Mouse (Mus musculus) urinary bladder, postnatal 36 days (tissue): ENCODE results near the gene Hdgfl1.

ENCODE experiments used
- DNase-seq, 2 experiments: peaks; one replicate each; pipeline ENCODE4 v3.0.0; 2022; ENCODE audit warnings: low spot score in 2 of 2, mixed read lengths in 1 of 2

Gene Hdgfl1

DNA sequence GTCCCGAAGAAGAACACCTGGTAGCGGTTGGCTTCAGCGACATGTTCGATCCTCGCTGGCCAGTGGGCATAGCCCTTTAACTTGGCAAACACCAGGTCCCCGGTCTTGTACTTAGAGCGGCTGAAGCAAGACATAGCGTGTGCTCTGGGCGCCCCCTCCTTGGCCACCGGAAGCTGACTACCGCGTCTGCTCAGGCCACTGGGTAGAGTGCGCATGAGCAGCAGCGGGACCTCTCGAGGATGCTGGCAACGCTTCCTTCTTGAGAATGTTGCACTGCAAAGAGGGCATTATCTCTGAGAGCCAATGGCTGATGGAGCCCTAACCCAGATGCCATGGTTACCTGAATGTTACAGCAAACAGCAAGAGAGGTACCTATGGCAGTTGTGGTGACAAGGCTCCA lies at the start of gene Hdgfl1:
Hdgfl1 (minus strand) TSS at position 211 of the 400 bp plus-strand sequence.
- DNase-seq, result no peak

DNA sequence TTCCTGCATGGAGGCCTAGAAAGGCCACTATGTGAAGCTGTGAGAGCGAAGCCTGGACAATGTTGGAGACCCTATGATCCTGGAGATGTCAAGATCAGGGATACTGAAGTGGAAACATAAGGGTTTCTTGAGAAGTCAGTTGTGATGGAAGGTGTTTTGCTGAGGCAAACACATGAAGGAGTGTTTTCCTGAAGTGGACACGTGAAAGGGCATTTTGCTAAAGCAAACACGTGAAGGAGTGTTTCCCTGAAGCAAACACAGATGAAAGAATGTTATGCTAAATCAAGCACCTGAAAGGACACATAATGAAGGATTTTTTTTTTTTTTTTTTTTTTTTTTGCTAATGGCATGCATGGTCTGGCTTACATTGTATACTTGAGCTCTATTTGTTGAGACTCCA lies 25.5 kb upstream of the Hdgfl1 start:
- DNase-seq, result no peak

- DNase-seq, result no peak
Observed at GRCm38 (mm10) chr13:26769424-26769823, 541 bp downstream of the Hdgfl1 start.

DNA sequence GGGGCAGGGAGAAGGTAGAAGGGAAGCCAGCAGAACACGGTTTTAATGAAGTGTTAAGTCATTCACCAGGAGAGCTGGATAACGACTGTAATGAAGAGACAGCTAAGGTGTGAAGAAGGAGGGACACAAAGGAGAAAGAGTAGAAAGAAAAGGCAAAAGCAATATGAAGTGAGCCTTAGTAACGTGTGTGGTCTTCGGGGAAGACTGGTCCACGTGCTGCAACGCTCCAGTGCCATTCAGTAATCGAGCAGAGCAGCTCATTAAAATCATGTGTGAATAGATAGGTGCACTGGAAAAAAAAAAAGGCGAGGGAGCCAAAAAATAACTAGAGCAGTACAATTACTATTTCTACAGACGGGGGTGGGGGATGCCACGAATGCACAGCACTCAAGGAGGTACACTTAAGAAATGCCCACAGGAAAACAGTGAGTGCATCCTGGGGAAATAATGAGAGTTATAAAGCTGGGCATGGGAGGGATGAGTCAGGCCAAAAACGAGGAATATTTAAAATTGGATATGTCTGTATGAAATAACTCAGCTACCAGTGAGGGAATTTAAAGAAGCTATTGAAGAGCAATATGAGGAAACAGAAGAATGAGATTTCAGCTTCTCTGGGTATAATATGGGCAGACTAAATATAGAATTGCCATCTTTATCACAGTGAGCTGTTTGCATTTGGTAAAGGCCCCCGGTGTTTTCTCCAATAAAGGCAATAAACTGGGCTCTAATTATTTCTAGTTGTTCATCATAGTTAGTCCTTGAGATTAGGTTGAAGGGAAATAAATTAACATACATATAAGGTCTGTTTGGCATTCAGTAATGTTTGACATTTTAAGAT lies 7.8 kb downstream of the Hdgfl1 start:
- no peak for DNase-seq

- DNase-seq, result no peak
Observed at GRCm38 (mm10) chr13:26752863-26753262, 17.1 kb downstream of the Hdgfl1 start.

DNA sequence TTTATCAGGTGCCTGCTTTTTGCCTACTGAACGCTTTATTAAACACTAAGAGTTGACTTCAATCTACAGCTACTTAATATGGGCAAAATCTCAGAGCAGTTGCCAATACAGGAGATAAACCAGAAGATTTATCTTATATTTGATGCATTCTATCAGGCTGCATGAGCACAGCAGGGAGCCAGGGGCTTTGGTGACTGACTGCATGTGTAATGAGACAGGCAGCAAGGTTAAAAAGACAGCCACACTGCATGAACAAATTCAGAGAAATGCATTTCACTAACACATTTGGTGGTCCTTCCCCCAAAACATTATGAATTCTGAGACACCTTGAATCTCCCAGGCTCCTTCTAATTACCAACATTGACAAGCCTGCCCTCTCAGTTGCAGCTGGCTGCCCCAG lies 17.6 kb downstream of the Hdgfl1 start:
- no peak for DNase-seq

GRCm38 (mm10) chr13:26745760-26746457 lies 24.1 kb downstream of the Hdgfl1 start:
- DNase-seq, result no peak

GRCm38 (mm10) chr13:26745059-26745759 lies 24.8 kb downstream of the Hdgfl1 start:
- no peak for DNase-seq

DNA sequence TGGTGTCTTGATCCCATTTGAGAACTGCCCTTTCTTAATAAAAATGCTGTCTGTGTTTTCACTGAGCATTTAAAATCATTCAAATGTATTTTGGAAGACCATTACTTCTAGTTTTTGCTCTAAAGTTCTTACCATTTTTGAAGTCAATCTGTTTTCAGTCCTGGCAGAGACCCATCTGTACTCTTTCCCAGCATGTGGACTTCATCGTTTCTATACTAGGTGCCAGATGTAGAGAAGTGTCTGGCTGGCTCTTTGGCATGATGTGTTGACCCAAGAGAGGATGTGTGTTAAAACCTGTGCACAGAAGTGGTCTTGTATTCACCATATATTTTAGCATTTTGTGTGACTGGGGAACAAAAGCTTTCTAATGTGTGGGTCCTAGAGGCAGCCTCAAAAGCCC lies 25.9 kb downstream of the Hdgfl1 start:
- no peak for DNase-seq

DNA sequence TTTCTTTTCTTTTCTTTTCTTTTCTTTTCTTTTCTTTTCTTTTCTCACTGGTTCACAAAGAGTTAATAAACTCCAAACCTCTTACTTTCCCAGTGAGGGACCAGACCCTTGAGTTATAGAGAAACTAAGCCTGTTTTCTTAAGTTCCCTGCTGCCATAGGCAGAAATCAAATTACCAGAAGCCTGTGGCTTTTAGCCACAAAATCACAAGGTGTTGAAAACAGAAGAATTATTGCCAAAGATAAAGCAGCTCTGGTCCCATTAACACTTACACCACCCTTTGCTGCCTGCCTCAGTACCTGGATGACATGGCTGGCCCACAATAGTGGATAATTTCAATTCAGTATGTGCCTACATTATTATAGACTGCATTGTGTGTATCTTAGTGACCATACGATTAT lies 35.0 kb downstream of the Hdgfl1 start:
- no peak for DNase-seq

GRCm38 (mm10) chr13:26724250-26724649 lies 45.7 kb downstream of the Hdgfl1 start:
- no peak for DNase-seq

- no peak for DNase-seq
Observed at GRCm38 (mm10) chr13:26721333-26721732, 48.6 kb downstream of the Hdgfl1 start.

GRCm38 (mm10) chr13:26720917-26721316 lies 49.0 kb downstream of the Hdgfl1 start:
- no peak for DNase-seq

DNA sequence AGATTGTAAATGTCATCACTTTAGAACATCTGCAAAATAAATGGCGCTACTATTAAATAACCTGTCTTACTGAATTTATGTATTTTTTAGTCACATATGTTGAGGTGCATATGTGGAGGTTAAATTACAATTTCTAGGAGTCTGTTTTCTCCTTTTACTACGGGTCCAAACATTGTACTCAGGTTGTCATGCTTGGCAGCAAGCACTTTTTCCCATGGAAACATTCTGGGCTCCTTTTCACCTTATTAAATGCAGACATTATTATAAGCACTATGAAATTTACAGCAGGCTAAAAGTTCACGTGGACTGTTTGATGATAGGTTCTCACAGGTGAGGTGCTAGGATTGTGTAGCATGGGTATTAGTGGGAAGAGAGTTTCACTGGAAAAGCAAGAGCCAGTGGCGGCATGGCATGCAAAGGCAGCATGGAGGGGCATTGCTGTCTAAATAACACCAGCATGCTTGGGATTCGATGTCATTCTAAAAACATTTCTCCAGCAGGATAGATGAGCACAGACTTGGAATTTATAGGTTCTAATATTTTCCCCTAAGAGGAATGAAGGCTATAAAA lies 50.7 kb downstream of the Hdgfl1 start:
- DNase-seq, result no peak
